Mouse (Mus musculus): ENCODE results near the gene Cplx1. TPM values are rescaled to one million over a fixed set of nuclear protein-coding genes. Genes with fewer than 3 reads are reported as not detected.

Cplx1 gene
- 0.05 TPM in 1 of 2 replicates, not detected in the other for polyA plus RNA-seq (2012)

DNA sequence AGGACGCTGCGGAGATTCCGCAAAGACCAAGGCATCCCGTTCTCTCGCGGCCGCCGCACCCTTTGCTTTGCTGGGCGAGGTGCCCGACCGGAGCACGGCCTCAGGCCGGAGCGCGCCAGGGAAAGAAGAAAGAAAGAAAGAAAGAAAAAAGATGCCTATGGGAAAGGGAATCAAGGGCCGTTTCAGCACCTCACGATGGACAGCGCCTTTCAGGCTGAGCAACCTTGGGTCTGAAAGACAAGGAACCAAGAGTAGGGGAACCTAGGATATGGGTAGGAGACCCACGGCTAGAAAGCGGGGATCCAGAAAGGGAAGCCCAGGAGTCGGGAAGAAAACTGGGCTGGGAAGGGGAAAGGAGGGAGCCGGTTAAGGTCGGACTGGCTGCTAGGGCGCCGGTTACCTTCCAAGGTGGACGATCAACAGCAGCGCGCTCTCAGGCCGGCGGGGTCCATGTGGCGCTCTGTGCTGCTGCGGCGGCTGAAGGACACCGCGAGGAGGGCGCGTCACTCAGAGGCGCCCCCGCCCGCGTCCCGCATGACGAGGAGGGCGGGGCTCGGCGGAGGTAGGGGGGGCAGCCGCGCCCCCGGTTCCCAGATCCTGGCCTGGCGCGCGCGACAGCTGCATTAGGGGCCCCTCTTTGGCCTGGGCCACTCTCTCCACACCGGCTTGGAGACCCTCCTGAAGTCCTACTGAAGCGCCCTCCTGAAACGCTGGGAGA is at the start of gene Cplx1:
Gene Cplx1 (minus strand): TSS at position 536 of the 718 bp plus-strand sequence.
- no peaks in the 10 kb centered on the region for H3K9me3 ChIP-seq (ENCODE audit: control insufficient read depth, low read length)
- no peaks in the 10 kb centered on the region; the same call in 1 of the 2 replicates for H3K4me1 ChIP-seq (ENCODE audit: control insufficient read depth)
- TF ChIP-seq GATA1 (IDR thresholded peaks at IDR 0.05; ENCODE audit: low read length): no peak
- TF ChIP-seq TAL1 (IDR thresholded peaks at IDR 0.05; ENCODE audit: low read length): no peak
- no peak within 1 kb of the TSS for H3K4me3 ChIP-seq (replicated peaks)
- H3K36me3 ChIP-seq (ENCODE audit: control insufficient read depth): no peaks in the 10 kb centered on the region
- H3K27me3 ChIP-seq (ENCODE audit: control insufficient read depth): peaks cover 61% of the 10 kb centered on the region

DNA sequence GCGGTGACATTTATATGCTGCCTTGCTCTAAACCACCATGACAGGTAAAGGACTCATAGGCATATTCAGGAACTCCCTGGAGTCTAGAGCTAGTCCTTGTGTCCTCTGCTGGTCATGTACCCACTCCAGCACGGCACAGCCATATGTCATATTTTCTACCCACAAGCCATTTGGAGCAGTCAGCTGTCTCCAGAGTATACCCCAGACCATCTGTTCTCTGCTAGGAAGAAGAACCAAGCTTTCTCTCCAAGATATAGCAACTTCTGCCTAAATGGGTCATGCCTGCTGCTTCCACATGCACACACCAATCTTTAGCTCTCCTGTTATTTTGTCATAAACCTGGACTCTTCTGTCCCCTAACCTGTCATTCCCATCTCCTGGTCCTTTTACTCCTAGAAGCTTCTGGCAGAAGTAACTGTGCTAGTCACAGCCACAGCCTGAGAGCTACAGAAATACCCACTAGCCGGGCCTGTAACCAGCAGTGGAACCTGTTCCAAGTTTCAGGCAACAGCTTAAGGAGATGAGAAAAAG is 31.6 kb upstream of the Cplx1 start:
- no peaks in the 10 kb centered on the region for H3K9me3 ChIP-seq (ENCODE audit: control insufficient read depth, low read length)
- TF ChIP-seq TAL1 (IDR thresholded peaks at IDR 0.05; ENCODE audit: low read length) (no peak), GATA1 (IDR thresholded peaks at IDR 0.05; ENCODE audit: low read length) (no peak)
- H3K27me3 ChIP-seq (ENCODE audit: control insufficient read depth): no peaks in the 10 kb centered on the region
- peaks cover 93% of the 10 kb centered on the region for H3K36me3 ChIP-seq (ENCODE audit: control insufficient read depth)
- no peak overlapping the region for H3K4me3 ChIP-seq (replicated peaks)
- no peaks in the 10 kb centered on the region for H3K4me1 ChIP-seq (ENCODE audit: control insufficient read depth)

DNA sequence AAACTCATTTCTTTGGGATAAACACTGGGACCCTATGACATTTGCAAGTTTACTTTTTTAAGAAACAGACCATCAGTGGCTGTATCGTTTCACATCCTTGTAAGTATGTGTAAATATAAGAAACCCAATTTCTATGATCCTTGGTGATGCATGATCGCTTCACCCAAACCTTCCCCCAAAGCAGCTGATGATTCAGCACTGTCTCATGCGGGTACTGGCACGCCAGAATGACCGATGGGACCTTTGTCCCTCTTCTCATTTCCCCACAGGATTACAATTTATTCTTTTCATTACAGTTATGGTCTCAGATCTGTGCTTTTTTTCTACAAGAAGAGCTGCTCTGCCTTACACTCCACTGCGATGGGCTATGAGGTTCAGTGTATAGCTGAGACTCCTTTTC is 23.2 kb upstream of the Cplx1 start:
- no peaks in the 10 kb centered on the region for H3K27me3 ChIP-seq (ENCODE audit: control insufficient read depth)
- peaks cover 98% of the 10 kb centered on the region for H3K36me3 ChIP-seq (ENCODE audit: control insufficient read depth)

DNA sequence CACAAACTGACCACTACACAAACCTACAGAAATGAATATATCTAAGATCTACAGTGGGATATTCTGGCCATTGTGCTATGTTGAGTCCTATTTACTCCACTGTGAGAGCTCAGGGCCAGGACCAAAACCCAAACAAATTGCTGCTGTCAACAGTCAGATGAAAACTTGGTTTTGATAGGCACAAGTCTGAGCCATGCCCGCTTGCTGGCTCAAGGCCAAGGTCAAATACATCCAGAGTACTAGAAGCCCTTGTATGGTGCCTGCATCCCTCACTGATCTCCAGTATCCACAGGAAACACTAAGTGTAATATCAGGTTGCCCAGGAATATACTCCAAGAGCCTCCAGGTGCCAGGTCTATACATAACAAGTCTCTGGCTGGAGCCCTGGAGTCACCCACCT is 21.2 kb upstream of the Cplx1 start:
- H3K27me3 ChIP-seq (ENCODE audit: control insufficient read depth): no peaks in the 10 kb centered on the region
- no peak overlapping the region for H3K4me3 ChIP-seq (replicated peaks)
- no peaks in the 10 kb centered on the region for H3K9me3 ChIP-seq (ENCODE audit: control insufficient read depth, low read length)
- peaks cover 92% of the 10 kb centered on the region for H3K36me3 ChIP-seq (ENCODE audit: control insufficient read depth)
- TF ChIP-seq TAL1 (IDR thresholded peaks at IDR 0.05; ENCODE audit: low read length): no peak
- no peak for TF ChIP-seq GATA1 (IDR thresholded peaks at IDR 0.05; ENCODE audit: low read length)
- H3K4me1 ChIP-seq (ENCODE audit: control insufficient read depth): no peaks in the 10 kb centered on the region

More for the DNA sequence above, 23.2 kb upstream of the Cplx1 start:
- TF ChIP-seq GATA1 (IDR thresholded peaks at IDR 0.05; ENCODE audit: low read length) (no peak), TAL1 (IDR thresholded peaks at IDR 0.05; ENCODE audit: low read length) (no peak)
- Histone ChIP-seq H3K4me1 (ENCODE audit: control insufficient read depth) (no peaks in the 10 kb centered on the region), H3K9me3 (ENCODE audit: control insufficient read depth, low read length) (no peaks in the 10 kb centered on the region), H3K4me3 (replicated peaks) (no peak overlapping the region)

DNA sequence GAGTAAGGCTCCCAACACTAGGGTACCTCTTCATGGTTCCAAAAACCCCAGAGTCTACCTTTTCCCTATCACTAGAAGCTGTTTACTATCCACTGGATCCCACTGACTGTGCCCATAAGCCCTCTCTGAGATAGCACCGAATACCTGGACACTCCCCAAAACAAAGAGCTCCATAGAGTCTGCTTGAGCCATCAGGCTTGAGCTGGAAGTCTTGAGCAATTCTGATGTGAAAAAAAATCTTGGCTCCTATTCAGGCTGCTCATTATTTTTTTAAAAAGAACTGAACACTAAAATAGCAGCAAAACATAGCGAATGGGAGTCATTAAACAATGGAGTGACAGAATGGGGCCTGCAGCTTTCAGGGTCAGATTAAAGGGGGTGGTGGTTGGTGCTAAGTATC is 17.3 kb upstream of the Cplx1 start:
- Histone ChIP-seq H3K27me3 (ENCODE audit: control insufficient read depth) (no peaks in the 10 kb centered on the region), H3K4me1 (ENCODE audit: control insufficient read depth) (no peaks in the 10 kb centered on the region), H3K9me3 (ENCODE audit: control insufficient read depth, low read length) (no peaks in the 10 kb centered on the region), H3K4me3 (replicated peaks) (no peak overlapping the region), H3K36me3 (ENCODE audit: control insufficient read depth) (peaks cover 58% of the 10 kb centered on the region)
- TF ChIP-seq TAL1 (IDR thresholded peaks at IDR 0.05; ENCODE audit: low read length) (no peak), GATA1 (IDR thresholded peaks at IDR 0.05; ENCODE audit: low read length) (no peak)

DNA sequence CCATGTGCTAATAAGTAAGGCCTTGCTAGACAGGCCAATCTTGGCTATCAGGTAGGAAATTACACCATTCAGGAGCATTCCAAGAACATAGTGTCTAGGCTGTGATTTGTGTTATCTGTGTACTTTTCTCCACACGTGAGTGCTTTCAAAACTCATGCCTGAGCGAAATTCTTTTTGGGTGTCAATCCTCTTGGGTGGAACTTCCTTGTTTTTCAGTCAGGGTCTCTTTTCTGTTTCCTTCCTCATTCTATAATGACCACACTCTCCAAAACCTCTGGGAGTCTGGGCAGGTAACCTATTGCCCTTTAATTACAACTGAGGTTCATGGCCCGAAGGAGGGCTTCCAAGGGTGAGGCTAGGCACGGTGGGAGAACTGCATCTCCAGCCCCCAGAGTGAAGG is 16.7 kb upstream of the Cplx1 start:
- Histone ChIP-seq H3K27me3 (ENCODE audit: control insufficient read depth) (no peaks in the 10 kb centered on the region), H3K36me3 (ENCODE audit: control insufficient read depth) (peaks cover 52% of the 10 kb centered on the region), H3K4me1 (ENCODE audit: control insufficient read depth) (no peaks in the 10 kb centered on the region), H3K9me3 (ENCODE audit: control insufficient read depth, low read length) (no peaks in the 10 kb centered on the region), H3K4me3 (replicated peaks) (no peak overlapping the region)
- no peak for TF ChIP-seq TAL1 (IDR thresholded peaks at IDR 0.05; ENCODE audit: low read length)
- TF ChIP-seq GATA1 (IDR thresholded peaks at IDR 0.05; ENCODE audit: low read length): no peak

DNA sequence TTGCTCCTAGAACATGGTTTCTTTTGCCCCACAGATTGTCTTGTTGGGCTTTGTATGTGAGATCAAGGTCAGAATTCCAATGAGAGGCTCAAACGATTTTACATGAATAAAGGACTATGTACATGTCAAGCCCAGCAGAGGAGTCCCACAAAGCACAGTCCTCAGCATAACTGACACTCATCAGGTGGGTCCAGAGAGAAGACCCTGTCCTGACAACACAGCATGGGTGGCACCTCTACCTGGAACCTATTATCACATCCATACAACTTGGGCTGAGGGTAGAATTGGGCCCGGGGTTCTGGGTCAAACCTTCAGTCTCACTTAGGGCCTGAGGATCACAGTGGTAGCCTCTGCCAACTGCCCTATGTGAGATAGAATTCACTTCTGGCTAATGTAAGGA is 15.6 kb upstream of the Cplx1 start:
- H3K36me3 ChIP-seq (ENCODE audit: control insufficient read depth): peaks cover 41% of the 10 kb centered on the region
- no peak for TF ChIP-seq GATA1 (IDR thresholded peaks at IDR 0.05; ENCODE audit: low read length)
- no peak for TF ChIP-seq TAL1 (IDR thresholded peaks at IDR 0.05; ENCODE audit: low read length)

DNA sequence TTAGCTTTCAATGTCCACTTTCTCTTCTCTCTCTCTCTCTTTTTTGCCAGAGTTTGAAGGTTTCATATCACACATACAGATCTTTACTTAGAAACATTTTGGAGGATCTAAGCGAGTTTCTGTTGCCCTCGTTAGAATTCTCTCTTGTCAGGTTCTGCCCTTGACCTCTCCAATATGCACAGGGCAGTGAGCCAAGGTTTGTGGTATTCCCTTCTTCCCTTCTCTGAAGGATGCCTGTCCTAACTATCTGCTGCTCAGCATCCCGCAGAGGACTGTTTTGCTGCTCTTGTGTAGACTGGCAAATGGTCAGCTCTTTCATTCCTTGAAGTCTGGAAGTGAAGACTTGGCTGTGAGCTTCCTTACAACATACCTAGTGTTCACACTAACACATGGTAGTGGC is 14.5 kb upstream of the Cplx1 start:
- Histone ChIP-seq H3K36me3 (ENCODE audit: control insufficient read depth) (peaks cover 31% of the 10 kb centered on the region), H3K4me1 (ENCODE audit: control insufficient read depth) (no peaks in the 10 kb centered on the region)
- no peak for TF ChIP-seq TAL1 (IDR thresholded peaks at IDR 0.05; ENCODE audit: low read length)
- no peak for TF ChIP-seq GATA1 (IDR thresholded peaks at IDR 0.05; ENCODE audit: low read length)

More for the DNA sequence above, 15.6 kb upstream of the Cplx1 start:
- Histone ChIP-seq H3K4me1 (ENCODE audit: control insufficient read depth) (no peaks in the 10 kb centered on the region), H3K27me3 (ENCODE audit: control insufficient read depth) (no peaks in the 10 kb centered on the region), H3K4me3 (replicated peaks) (no peak overlapping the region), H3K9me3 (ENCODE audit: control insufficient read depth, low read length) (no peaks in the 10 kb centered on the region)

DNA sequence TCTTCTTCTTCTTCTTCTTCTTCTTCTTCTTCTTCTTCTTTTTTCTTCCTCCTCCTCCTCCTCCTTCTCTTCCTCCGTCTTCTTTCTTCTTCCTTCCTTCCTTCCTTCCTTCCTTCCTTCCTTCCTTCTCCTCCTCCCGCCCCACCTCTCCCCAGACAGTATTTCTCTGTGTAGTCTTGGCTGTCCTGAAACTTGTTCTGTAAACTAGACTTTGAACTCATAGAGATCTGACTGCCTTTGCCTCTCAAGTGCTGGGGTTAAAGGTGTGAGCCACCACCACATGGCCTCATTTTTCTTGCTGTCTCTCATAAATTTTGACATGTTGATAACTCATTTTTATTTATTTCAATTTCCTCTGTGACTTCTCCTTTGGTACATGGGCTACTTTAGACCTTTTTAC is 12.7 kb upstream of the Cplx1 start:
- Histone ChIP-seq H3K4me1 (ENCODE audit: control insufficient read depth) (no peaks in the 10 kb centered on the region), H3K4me3 (replicated peaks) (no peak overlapping the region), H3K27me3 (ENCODE audit: control insufficient read depth) (no peaks in the 10 kb centered on the region), H3K36me3 (ENCODE audit: control insufficient read depth) (peaks cover 12% of the 10 kb centered on the region), H3K9me3 (ENCODE audit: control insufficient read depth, low read length) (no peaks in the 10 kb centered on the region)
- TF ChIP-seq GATA1 (IDR thresholded peaks at IDR 0.05; ENCODE audit: low read length): no peak
- no peak for TF ChIP-seq TAL1 (IDR thresholded peaks at IDR 0.05; ENCODE audit: low read length)

More for the DNA sequence above, 14.5 kb upstream of the Cplx1 start:
- H3K9me3 ChIP-seq (ENCODE audit: control insufficient read depth, low read length): no peaks in the 10 kb centered on the region
- no peak overlapping the region for H3K4me3 ChIP-seq (replicated peaks)
- no peaks in the 10 kb centered on the region for H3K27me3 ChIP-seq (ENCODE audit: control insufficient read depth)
